Mouse (Mus musculus): ENCODE results near the gene Rapgef5.

DNA sequence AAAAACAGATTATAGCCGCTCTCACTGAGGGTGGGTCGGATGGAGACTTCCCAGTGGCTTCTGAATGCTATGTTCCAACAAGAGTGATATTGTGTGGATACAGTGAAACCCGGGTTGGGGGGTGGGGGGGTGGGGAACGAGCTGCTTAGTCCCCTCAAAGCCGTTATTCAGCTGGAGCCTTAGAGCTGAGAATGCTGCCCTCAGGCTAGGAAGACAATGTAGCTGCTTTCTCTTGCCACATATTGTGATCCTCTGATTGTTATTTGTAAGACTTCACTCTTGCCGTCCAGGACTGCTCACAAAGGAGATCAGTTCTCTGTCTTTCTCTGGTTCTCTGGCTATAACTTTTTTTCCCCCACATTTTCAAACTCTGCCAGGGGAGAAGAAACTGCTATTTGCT, 142.5 kb downstream of the Rapgef5 start:
- TF ChIP-seq CTCF (IDR thresholded peaks at IDR 0.05; ENCODE audit: low read depth) (no peak), EP300 (optimal IDR thresholded peaks at IDR 0.05) (no peak)

Measured in stomach, postnatal 0 days (tissue).